Mouse (Mus musculus): Measurements from ENCODE around the gene Ptpn18. TPM values are rescaled to one million over a fixed set of nuclear protein-coding genes. Genes with fewer than 3 reads are reported as not detected.
"Not testable (repeated sequence)": the region's sequence is repeated elsewhere in the genome, so short reads cannot be mapped to it uniquely, and the experiment has no call there.

Ptpn18 gene
- total RNA-seq, 2 experiments from 2014 or later = 7.2 to 7.5 TPM

DNA sequence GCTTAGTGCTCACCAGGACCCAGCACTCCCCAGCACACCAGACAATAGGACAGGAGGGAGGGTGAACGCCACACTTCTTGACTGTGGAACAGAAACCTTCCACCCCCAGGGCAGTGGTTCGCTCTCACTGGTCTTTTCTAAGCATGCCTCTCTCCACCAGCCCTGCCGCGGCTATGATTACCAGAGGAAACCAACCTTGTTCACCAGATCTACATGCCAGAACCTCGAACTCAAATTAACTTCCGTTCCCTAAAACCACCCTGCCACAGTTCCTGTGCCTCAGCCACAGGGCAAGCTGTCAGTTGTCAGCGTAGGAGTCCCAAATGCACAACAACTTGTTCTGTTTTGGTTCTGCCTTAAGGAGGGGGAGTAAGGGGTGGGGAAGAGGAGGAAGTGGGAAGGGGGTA is 51.0 kb downstream of the Ptpn18 start:
- DNase-seq = no peak

DNA sequence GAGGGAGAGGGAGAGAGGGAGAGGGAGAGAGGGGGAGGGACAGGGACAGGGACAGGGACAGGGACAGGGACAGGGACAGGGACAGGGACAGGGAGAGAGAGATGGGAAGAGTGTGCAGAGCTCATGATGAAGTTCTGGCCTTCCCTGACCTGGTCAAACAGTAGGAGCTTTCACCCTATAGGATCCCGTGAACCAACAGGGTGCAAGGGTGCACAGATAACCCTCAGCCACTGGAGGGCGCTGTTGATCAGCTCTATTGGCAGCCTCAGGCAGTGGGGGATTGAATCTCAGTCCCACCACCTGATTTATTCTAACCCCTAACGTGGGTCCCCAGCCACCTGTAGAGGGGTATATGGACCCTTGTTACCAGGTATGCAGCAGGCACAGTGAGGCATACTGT is 51.5 kb downstream of the Ptpn18 start:
- intact Hi-C loops (cut with DNase I) = no loop called here
- peak; percentile 26 to 40 for DNase-seq

More for the DNA sequence above, 51.0 kb downstream of the Ptpn18 start:
- intact Hi-C loops (cut with DNase I) = no loop called here

DNA sequence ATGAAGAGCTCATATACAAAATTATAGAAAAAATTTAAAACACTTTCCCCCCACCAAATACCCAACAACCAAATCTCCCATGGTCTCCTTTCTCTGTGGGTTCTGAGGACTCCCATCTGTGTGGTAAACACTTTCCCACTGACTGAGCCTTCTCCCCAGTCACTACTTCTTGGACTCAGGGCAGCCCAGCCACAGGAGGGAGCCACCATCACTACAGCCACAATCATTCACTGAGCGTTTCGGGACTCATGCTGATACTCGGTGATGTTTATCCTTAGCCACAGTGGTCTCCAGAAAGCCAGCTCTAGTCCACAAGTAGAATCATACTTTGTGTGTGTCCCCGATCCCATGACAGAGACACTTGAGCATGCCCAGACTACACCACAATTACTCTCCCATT is 53.5 kb downstream of the Ptpn18 start:
- no peak for DNase-seq
- intact Hi-C loops (cut with DNase I) = no loop called here

DNA sequence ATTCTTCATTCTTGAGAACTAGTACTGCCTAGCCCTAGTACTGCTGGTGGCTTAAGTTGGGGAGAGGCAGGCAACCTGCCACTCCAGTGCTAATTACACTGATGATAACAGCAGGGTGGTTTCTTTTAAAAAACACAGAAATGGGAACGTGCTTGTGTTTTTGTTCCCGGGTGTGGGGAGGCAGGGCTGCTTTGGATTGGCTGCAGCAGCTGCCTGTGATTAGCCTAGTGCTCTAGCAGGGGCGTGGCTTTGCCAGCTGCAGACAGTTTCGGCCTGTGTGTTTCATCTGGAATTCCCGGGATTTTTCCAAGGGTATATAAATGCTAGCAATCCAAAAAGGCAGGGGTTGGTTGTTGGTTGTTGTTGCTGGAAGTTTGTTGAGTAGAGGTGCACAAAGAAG is 57.0 kb downstream of the Ptpn18 start:
- DNase-seq = no peak
- intact Hi-C loops (cut with DNase I) = no loop called here

DNA sequence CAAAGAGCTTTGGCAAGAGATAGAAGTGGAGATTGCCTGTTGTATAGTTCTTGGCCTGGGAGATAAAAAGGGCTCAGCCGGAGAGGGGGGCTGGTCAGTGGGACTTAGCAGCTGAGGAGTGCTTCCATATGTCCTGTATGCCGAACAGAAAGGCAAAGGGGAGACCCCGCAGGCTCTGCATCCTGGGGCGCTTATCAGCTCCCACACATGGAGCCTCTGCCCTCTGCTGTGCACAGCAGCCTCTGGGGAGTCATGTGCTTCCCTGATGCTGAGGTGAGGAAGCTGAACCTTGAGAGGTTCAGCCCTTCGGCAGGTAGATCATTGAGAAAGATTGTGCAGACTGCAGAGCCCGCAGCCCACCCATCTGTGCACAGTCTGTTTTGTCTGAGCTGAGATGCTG is 57.7 kb downstream of the Ptpn18 start:
- intact Hi-C loops (cut with DNase I) = not testable (repeated sequence)

DNA sequence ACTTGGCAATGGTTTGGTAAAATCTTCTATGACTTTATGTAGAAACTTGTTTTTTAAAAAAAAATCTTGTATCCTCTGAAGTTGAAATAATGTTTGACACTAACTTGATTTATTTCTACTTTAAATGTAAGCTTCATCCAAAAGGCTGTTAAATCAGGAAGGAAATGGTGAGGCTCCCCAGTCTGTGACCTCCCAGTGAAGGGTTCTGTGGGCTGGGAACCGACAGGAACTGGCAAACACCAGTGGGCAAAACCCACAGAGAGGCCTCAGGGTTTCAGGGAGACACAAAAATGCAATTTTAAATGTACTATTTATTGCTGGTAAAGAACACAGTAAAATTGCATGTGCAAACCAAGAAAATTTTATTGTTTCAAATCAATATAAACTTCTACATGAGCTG is 58.2 kb downstream of the Ptpn18 start:
- intact Hi-C loops (cut with DNase I); DNase-seq: not testable (repeated sequence)

More for the DNA sequence above, 57.7 kb downstream of the Ptpn18 start:
- DNase-seq = not testable (repeated sequence)

DNA sequence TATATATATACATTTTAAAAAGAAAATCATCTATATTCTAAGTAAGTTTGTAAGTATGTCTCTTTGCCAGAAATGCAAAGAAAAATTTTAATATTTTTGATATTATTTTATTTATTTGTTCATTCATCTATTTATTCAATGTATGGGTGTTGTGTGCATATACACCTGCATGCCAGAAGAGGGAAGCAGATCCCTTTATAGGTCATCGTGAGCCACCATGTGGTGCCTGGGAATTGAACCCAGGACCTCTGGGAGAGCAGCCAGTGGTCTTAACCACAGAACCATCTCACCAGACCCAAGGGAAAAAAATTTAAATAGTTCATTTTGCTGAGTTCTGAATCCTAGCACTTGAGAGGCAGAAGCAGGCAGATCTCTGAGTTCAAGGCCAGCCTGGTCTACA is 58.7 kb downstream of the Ptpn18 start:
- no peak for DNase-seq
- intact Hi-C loops (cut with DNase I) = no loop called here

DNA sequence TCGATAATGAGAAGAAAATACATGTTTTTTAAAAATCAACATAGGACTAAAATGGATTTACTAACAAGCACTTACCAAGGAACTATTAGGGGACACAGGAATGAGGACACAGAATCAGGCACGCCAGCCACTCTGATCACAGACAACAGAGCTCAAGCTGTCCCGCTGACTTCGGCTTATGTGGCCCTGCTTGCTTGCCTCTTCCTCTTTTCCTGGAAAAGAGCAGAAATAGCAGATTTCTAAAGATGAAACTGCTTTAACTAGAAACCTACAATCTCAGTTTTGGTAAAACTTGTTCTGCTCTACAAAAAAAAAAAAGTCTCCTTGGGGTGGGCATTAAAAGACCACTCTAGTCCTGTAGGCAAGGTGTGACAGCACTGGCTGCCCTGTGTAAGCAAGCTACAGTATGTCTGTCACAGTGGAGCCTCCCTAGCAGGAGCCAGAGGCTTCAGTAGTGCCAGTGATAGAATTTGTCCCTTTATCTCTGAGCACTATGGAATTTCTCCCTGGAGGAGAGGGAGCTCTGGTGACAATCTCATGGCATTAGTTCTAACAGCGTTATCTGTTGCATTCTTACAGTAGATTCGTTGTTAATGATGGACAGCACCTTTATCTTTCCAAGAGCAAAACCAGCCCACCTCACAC is 62.8 kb downstream of the Ptpn18 start:
- DNase-seq = no peak

DNA sequence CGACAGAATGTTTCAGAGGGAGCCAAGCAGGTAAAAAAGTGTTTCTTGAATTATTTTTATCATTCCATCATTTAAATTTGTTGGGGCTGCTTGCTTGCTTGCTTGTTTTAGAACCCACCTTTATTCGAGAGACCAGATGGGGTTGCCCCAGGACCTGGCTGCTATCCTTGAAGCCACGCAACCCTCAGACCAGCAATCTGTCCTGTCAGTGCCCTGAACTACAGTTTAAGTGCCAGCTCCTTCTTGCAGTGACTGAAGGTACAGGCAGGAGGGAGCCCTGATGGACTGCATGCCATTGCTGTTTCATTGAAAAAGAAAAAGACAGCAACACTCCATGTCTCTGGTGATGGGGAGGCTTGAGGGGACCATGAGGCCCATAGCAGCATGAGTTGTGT is 63.3 kb downstream of the Ptpn18 start:
- intact Hi-C loops (cut with DNase I) = no loop called here
- no peak for DNase-seq

More for the DNA sequence above, 62.8 kb downstream of the Ptpn18 start:
- intact Hi-C loops (cut with DNase I) = no loop called here

DNA sequence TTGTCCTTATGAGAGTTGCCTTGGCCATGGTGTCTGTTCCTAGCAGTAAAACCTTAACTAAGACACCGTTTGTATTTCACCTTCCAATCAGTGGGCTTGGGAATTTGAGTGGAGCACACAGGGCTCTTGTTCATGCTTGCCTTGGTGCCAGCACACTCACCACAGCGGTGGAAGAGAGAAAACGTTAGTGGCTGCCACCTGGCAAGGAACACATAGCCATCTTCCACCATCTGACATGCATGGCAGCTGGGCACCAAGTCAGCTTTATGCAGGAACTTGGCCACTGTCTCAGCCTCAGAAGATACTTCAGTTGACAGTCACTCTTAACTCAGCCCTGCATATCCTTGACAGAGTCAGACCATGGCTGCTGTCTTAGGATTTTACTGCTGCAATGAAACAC is 64.1 kb downstream of the Ptpn18 start:
- intact Hi-C loops (cut with DNase I) = no loop called here
- DNase-seq = no peak

Small RNA genes lying within 50 kb of the gene (microRNA-seq; reads per million reads assigned to microRNA genes)
- gene Mir5103 = 0.85 to 1.1 reads per million in 2 experiments

Other genes starting within 250 kb of the Ptpn18 start
- 10 to 100 TPM; 14.1 to 15.0 TPM for gene Ccdc115, start 20.1 kb upstream of the Ptpn18 start, total RNA-seq (2021)
- 10 to 100 TPM; 28.5 to 30.0 TPM for gene Imp4, start 19.9 kb upstream of the Ptpn18 start, total RNA-seq (2021)
- gene Prss39, start 38.6 kb downstream of the Ptpn18 start, total RNA-seq (2021) = not detected
- gene Cfc1, start 75.9 kb downstream of the Ptpn18 start, total RNA-seq (2021) = not detected
- not detected for gene Prss40, start 101.2 kb downstream of the Ptpn18 start, total RNA-seq (2021)
- not detected for gene Amer3, start 119.9 kb downstream of the Ptpn18 start, total RNA-seq (2021)